21 mouse cellular contexts compared by ENCODE assay signal in the genomic region with DNA sequence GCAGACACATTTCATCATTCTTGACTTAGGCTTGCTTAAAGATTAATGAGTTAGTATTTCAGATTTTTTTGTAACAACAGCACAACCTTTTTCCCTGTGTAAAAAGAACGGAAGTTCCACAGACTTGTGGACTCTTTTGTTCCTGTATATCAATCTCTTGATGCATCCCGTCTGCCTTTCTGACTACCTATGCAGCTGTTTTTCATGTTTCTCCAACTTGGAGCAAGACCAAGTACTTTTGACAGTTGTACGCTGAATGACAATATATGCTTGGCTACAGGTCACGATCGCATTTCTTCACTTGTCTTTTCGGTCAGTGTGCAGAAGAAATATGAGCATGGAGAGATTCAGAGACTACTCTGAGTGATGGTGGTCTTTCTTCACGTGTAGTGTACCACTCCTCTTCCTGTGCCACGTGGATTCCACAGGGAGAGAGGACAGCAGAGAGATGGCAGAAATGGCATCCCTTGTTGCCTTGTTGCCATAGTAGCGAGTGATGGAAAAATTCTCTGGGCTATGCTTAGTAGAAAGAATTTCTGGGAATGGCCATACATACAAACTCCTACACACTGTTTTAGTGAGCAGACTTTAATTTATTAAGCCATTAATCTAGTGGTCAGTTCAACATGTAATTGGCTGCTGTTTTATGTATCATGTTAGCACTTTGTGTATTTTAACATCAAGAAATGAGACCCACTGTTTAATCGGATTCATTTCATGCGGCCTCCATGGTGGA.
DNase-seq lines count a peak whose midpoint lies in the region; ATAC-seq lines count a peak whose summit lies in the region.
"Had no signal": no experiment of that assay in that cellular context is flagged by ENCODE, and none has a peak within 500 bp of the region (broad histone marks: within the 10 kb centered on the region; RNA-seq: fewer than 3 reads in every experiment).

No protein-coding gene starts in this region.

- no peaks in the 10 kb centered on the region for H3K36me3 ChIP-seq in intestine, embryonic 14.5 days (ENCODE audit: control insufficient read depth, insufficient read depth, low read length)
- no peaks in the 10 kb centered on the region for H3K36me3 ChIP-seq in intestine, embryonic 15.5 days
- H3K36me3 ChIP-seq in kidney, embryonic 16.5 days (ENCODE audit: insufficient read depth, low read length), result no peaks in the 10 kb centered on the region
- H3K36me3 ChIP-seq in stomach, embryonic 15.5 days, result no peaks in the 10 kb centered on the region
- H3K36me3 ChIP-seq in forebrain, embryonic 15.5 days, result no peaks in the 10 kb centered on the region
- H3K36me3 ChIP-seq: forebrain, embryonic 10.5 days; hindbrain, embryonic 12.5 days had no signal

- no peak overlapping the region for H3K4me3 ChIP-seq in intestine, embryonic 14.5 days (ENCODE audit: low read depth, low read length)
- no peak overlapping the region for H3K4me3 ChIP-seq in intestine, embryonic 15.5 days (replicated peaks)
- no peak overlapping the region for H3K4me3 ChIP-seq in kidney, embryonic 16.5 days (ENCODE audit: low read length)
- no peak overlapping the region for H3K4me3 ChIP-seq in stomach, embryonic 15.5 days (replicated peaks)
- H3K4me3 ChIP-seq in forebrain, embryonic 15.5 days, result no peak overlapping the region
- H3K4me3 ChIP-seq: forebrain, embryonic 10.5 days; forebrain, embryonic 13.5 days; gastrocnemius, adult 2 months; hindbrain, embryonic 12.5 days had no signal

- DNase-seq in intestine, embryonic 14.5 days (ENCODE audit: low spot score), result peak; percentile 52
- no peak for DNase-seq in kidney, postnatal 25 days
- DNase-seq in cerebellum, adult 11-12 months, result no peak
- DNase-seq: adrenal gland, adult 8-10 months; adrenal gland, postnatal 25 days; cerebellum, adult 18-20 months; cerebellum, adult 9-10 months; cerebellum, postnatal 14 days; forebrain, postnatal 0 days; gastrocnemius, adult 2 months; gastrocnemius, postnatal 14 days; heart, adult 11 months had no signal

- H3K27ac ChIP-seq in intestine, embryonic 14.5 days (ENCODE audit: low read depth), result no peak overlapping the region
- no peak overlapping the region for H3K27ac ChIP-seq in intestine, embryonic 15.5 days
- H3K27ac ChIP-seq in kidney, embryonic 16.5 days (ENCODE audit: low read length), result peak overlapping the region; percentile 51; the same call in 1 of the 2 replicates
- peak overlapping the region; percentile 26; the same call in 1 of the 2 replicates for H3K27ac ChIP-seq in stomach, embryonic 15.5 days
- H3K27ac ChIP-seq in forebrain, embryonic 15.5 days (replicated peaks), result no peak overlapping the region
- H3K27ac ChIP-seq: forebrain, embryonic 10.5 days; forebrain, embryonic 13.5 days; gastrocnemius, adult 2 months; hindbrain, embryonic 12.5 days had no signal

- ATAC-seq in intestine, embryonic 14.5 days (replicated peaks; ENCODE audit: low FRiP score, low TSS enrichment, low read depth), result no peak; the same call in 1 of the 2 replicates
- ATAC-seq in intestine, embryonic 15.5 days, result no peak
- no peak for ATAC-seq in kidney, embryonic 16.5 days (ENCODE audit: low FRiP score, low TSS enrichment)
- peak; percentile 43; the same call in 1 of the 2 replicates for ATAC-seq in stomach, embryonic 15.5 days (ENCODE audit: insufficient read depth, low FRiP score, low read depth)
- ATAC-seq in forebrain, embryonic 15.5 days (replicated peaks), result no peak
- ATAC-seq: activated CD4-positive, CD25-positive, alpha-beta regulatory T cell, adult 4 months; forebrain, embryonic 13.5 days; forebrain, postnatal 0 days had no signal

- WGBS in intestine, embryonic 14.5 days, result 70% methylated on average over 11 of the region's 11 CpGs
- WGBS in intestine, embryonic 15.5 days, result 72% methylated on average over 11 of the region's 11 CpGs
- WGBS in kidney, embryonic 16.5 days, result 54% methylated on average over 11 of the region's 11 CpGs
- whole genome bisulfite sequencing in stomach, embryonic 15.5 days, result 61% methylated on average over 11 of the region's 11 CpGs
- 91% methylated on average over 11 of the region's 11 CpGs for WGBS in forebrain, embryonic 15.5 days

- H3K9me3 ChIP-seq in intestine, embryonic 14.5 days (ENCODE audit: control insufficient read depth, low read length), result no peaks in the 10 kb centered on the region
- no peaks in the 10 kb centered on the region for H3K9me3 ChIP-seq in intestine, embryonic 15.5 days
- peaks cover 6% of the 10 kb centered on the region; the same call in 1 of the 2 replicates for H3K9me3 ChIP-seq in kidney, embryonic 16.5 days (ENCODE audit: low read length)
- H3K9me3 ChIP-seq in stomach, embryonic 15.5 days, result no peaks in the 10 kb centered on the region
- H3K9me3 ChIP-seq in forebrain, embryonic 15.5 days, result no peaks in the 10 kb centered on the region
- H3K9me3 ChIP-seq: forebrain, embryonic 10.5 days had no signal

- no peak overlapping the region for H3K9ac ChIP-seq in intestine, embryonic 14.5 days (ENCODE audit: low read length)
- no peak overlapping the region for H3K9ac ChIP-seq in intestine, embryonic 15.5 days
- no peak overlapping the region for H3K9ac ChIP-seq in kidney, embryonic 16.5 days (replicated peaks; ENCODE audit: low read length)
- H3K9ac ChIP-seq in stomach, embryonic 15.5 days, result no peak overlapping the region
- H3K9ac ChIP-seq in forebrain, embryonic 15.5 days (replicated peaks), result no peak overlapping the region
- H3K9ac ChIP-seq: forebrain, embryonic 13.5 days; forebrain, postnatal 0 days; hindbrain, embryonic 12.5 days had no signal

- H3K4me1 ChIP-seq in intestine, embryonic 14.5 days (replicated peaks; ENCODE audit: control insufficient read depth, insufficient read depth, low read length), result no peaks in the 10 kb centered on the region
- H3K4me1 ChIP-seq in intestine, embryonic 15.5 days (replicated peaks), result no peaks in the 10 kb centered on the region
- no peaks in the 10 kb centered on the region for H3K4me1 ChIP-seq in kidney, embryonic 16.5 days (ENCODE audit: insufficient read depth, low read length)
- H3K4me1 ChIP-seq in stomach, embryonic 15.5 days, result no peaks in the 10 kb centered on the region
- H3K4me1 ChIP-seq in forebrain, embryonic 15.5 days, result no peaks in the 10 kb centered on the region
- H3K4me1 ChIP-seq: forebrain, embryonic 10.5 days; forebrain, embryonic 13.5 days; hindbrain, embryonic 12.5 days had no signal

- no peaks in the 10 kb centered on the region for H3K27me3 ChIP-seq in intestine, embryonic 14.5 days (replicated peaks; ENCODE audit: control insufficient read depth, insufficient read depth, low read length)
- no peaks in the 10 kb centered on the region for H3K27me3 ChIP-seq in intestine, embryonic 15.5 days (replicated peaks)
- no peaks in the 10 kb centered on the region for H3K27me3 ChIP-seq in kidney, embryonic 16.5 days (ENCODE audit: insufficient read depth, low read length)
- H3K27me3 ChIP-seq in stomach, embryonic 15.5 days (replicated peaks), result no peaks in the 10 kb centered on the region
- H3K27me3 ChIP-seq in forebrain, embryonic 15.5 days, result no peaks in the 10 kb centered on the region
- H3K27me3 ChIP-seq: forebrain, embryonic 13.5 days; hindbrain, embryonic 12.5 days had no signal

- no peak overlapping the region for H3K4me2 ChIP-seq in intestine, embryonic 14.5 days (ENCODE audit: low read length)
- H3K4me2 ChIP-seq in intestine, embryonic 15.5 days (replicated peaks), result no peak overlapping the region
- no peak overlapping the region for H3K4me2 ChIP-seq in kidney, embryonic 16.5 days (replicated peaks; ENCODE audit: low read depth, low read length)
- no peak overlapping the region for H3K4me2 ChIP-seq in stomach, embryonic 15.5 days
- H3K4me2 ChIP-seq in forebrain, embryonic 15.5 days (replicated peaks), result no peak overlapping the region
- H3K4me2 ChIP-seq: forebrain, embryonic 13.5 days; heart, embryonic 11.5 days; hindbrain, embryonic 12.5 days had no signal

Comparison
In these comparisons a context has a peak if more than half of its experiments do, and no peak if none do; other contexts are left out.
1. H3K27ac ChIP-seq: peak in kidney, embryonic 16.5 days (single experiment) and stomach, embryonic 15.5 days (single experiment); none in intestine, embryonic 14.5 days (single experiment), intestine, embryonic 15.5 days (single experiment) and forebrain, embryonic 15.5 days (single experiment).